Mouse (Mus musculus): ENCODE measurements at regions not wholly inside any gene's neighbourhood (a gene's known extent, or its start where the extent isn't known, plus 50 kb on each side); places are given as distances from the start of the nearest gene placed in this dataset.

DNA sequence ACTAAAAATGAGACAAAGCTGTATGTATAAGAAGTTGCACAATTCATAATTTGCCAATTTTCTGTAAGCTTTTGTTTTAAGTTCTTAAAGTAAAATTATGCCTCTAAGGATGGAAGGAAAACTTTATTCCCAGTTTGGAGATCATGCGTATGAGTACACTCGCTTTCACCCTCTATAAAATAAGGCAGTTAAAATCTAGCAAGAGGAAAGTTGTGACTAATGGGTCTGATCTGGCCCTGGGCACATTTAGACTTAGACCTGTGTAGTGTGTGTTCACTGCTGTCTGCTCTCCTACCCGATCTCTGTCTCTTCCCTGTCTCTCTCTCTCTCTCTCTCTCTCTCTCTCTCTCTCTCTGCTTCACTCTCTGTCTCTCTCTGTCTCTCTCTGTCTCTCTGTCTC is 51.9 kb upstream of the Daam1 start:
- no peak for TF ChIP-seq POLR2A (IDR thresholded peaks at IDR 0.05; ENCODE audit: low read depth, low read length)
- TF ChIP-seq CTCF (IDR thresholded peaks at IDR 0.05; ENCODE audit: extremely low read depth, insufficient read length, insufficient replicate concordance, low read depth, low read length) = no peak

All from small intestine, adult 2 months (tissue).